Mouse (Mus musculus): ENCODE results near the gene Tmprss3.

The Tmprss3 gene

DNA sequence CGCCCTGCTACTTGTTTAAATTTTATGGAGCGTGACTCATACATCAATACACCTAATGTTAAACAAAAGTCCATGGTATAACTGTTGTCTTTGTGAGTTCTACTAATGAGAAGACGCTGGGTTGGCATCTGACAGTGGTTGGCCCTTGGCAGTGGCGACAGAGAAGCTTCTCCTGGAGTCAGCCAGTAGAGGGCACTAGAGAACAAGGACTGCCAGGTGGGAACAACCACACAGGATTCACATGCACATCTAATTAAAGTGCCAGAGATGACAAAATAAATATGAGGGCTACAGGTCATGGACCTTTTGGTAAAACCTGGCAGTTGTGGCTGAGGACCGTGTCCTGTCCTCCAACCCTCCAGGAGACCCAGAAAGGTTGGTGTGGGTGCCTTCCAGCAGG is 60.4 kb downstream of the Tmprss3 start:
- DNase-seq (ENCODE audit: low read depth, low spot score), result peak; percentile 74

DNA sequence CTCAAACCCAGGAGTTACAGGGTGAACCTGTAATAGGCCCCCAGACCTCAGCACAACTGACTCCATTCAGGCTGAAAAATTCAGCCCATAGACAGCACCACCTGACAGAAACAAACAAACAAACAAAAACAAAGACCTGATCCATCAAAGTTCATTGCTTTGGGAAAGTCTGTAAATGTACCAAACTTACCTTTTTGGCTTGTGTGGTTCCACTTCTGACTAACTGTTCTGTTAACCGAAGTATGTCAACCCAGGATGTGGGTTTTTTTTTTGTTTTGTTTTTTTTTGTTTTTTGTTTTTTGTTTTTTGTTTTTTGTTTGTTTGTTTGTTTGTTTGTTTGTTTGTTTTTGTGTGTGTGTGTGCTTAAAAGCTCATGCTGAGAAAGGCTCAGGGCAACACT is 62.0 kb downstream of the Tmprss3 start:
- DNase-seq (ENCODE audit: low read depth, low spot score), result no peak

DNA sequence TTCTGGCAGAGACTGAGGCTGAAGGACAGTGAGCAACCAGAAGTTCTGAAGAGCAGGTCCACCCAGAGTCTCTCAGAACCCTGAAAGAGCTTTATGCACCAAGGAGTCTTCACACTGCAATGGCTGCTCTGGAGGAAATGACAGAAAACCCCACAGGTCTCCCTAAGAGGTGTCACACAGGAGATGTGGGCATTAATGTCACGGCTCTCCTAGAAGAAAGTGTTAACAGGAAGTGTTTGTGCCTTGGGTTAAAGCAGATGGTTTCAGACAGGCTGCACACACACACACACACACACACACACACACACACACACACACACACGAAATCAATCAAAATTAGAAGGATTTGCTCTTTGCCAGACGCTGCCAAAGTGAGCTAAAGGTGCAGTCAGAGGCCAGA is 62.5 kb downstream of the Tmprss3 start:
- DNase-seq (ENCODE audit: low read depth, low spot score), result no peak

DNA sequence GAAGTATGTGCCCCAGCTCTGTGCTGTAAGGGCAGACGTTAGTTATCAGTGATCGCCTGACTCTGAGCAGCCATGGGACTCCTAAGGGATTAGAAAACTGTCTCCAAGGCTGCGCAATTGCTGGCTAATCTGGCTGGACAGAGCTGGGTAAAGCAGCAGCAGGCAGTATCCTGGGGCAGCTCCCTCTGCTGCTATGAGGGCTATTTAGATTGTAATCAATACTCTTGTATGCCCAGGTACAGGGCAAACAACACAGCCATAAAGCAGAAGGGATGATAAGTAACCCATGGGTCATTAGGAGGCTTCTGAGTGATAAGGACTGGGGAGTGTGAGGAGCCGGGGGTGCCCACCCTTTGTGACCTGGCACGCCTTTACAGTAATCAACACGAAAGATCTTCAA is 63.9 kb downstream of the Tmprss3 start:
- DNase-seq (ENCODE audit: low read depth, low spot score), result no peak

DNA sequence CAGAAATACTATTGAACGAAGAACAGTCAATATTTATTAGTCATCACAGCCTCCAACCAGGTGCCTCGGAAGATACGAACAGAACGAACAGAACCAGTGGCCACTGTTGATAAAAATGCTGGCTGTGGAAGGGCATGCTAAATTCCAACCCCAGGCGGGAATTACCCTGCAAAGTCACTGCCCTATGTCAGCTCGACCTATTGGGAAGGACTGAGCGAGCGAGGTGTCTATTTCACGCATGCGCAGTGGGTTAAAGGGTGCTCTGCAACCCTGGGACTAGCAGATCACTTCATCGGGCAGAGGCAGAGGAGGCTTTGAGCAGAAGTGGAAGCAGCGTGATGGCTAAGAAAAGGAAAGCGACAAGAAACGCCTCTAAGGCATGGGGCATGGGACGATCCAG is 65.0 kb downstream of the Tmprss3 start:
- DNase-seq (ENCODE audit: low read depth, low spot score), result no peak

DNA sequence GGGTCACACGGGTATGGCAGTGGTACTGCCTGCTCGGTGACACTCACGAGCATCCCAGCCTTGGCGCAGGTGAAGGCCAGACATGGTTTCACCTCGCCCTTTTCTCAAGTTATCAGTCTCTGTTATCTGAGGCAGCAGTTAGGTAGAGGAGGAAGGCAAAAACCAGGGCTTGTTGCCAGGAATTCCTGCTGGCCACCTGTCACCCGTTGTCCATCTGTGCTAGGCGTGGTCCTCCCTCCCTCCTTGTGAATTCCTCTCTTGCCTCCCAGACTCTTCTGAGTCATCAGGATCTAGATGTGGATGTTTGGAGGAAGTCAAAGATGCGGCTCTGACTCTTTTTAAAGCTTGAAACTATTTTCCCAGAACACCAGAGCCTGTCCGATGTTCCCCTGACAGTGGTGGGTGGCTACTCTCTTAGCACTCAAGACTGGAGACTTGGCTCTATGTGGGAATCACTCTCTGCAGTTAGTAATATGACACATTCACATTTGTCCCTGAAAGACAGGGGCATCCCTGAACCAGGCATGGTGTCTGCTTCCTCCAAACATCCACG is 67.4 kb downstream of the Tmprss3 start:
- DNase-seq (ENCODE audit: low read depth, low spot score), result no peak

DNA sequence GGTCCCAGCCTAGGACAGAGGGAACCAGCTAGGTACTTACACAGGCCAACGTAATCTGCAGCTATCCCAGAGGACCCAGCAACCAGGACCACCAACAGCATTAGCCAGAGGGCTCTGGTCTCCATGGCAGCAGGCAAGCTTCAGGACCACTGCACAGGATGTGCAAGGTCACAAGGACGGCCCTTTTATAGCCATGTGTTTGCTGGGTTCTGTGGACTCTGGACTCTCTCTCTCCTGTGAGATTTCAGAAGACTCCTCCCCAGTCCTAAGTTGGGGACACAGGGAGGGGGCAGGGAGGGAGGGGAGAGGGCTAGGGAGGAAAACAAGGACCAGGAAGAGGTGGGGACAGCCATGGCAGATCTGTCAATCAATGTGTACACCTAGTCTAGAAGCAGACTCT is 69.3 kb downstream of the Tmprss3 start, which contains the start of gene Tff3:
Gene Tff3 (minus strand): TSS at position 195 of the 400 bp plus-strand sequence.
- peak; percentile 29 for DNase-seq (ENCODE audit: low read depth, low spot score)

Data from mesoderm, embryonic 11.5 days (tissue).